Mouse (Mus musculus): ENCODE data around the gene Dpm3. TPM values are rescaled to one million over a fixed set of nuclear protein-coding genes. Genes with fewer than 3 reads are reported as not detected.

The Dpm3 gene
- total and polyA plus RNA-seq, 3 experiments = 237 to 271 TPM; not detected in 1

DNA sequence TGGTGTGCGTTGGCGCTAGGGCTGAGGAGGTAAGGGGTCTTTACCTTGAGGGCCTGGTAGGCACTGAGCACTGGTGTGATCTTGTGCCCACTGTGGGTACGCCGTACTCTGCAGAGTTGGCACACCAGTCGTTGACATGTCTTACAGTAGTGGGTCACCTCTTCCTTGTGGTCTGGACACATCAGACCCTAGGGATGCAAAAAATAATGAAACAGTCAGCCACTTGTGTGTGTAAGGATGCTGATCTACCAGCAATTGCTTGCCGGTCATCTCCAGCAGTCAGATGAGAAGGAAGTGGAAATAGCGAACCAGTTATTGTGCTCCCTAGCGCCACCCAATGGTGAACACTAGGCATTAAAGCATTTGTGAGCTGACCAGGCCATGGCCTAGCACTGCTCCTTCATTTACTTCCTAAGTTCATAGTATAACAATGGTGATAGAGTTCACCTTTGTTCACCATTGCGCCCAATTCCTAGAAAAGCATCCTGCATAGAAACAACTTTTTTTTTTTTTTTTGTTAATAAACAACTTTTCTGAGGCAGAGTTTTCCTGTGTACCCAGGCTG, 16.7 kb upstream of the Dpm3 start (continued):
- TF ChIP-seq ZMIZ1 (IDR thresholded peaks at IDR 0.05; ENCODE audit: low read depth, low read length) (no peak), NELFE (IDR thresholded peaks at IDR 0.05; ENCODE audit: low read depth, low read length) (no peak)

- no peaks in the 10 kb centered on the region for H3K9me3 ChIP-seq (replicated peaks; ENCODE audit: insufficient read depth, low read length)
- H3K4me3 ChIP-seq (ENCODE audit: control insufficient read depth in 1 of 2, insufficient read depth in 1 of 2, low read depth in 2 of 2, low read length in 2 of 2) = no peak overlapping the region
- H3K79me2 ChIP-seq (ENCODE audit: control insufficient read depth, insufficient read depth, low read length, poor library complexity) = peaks cover 17% of the 10 kb centered on the region
- H3K4me1 ChIP-seq (ENCODE audit: control insufficient read depth in 1 of 2, insufficient read depth in 2 of 2, low read length in 2 of 2) = peaks cover 11 to 12% of the 10 kb centered on the region in 2 experiments; a peak in 3 of 4 replicates
- H3K9ac ChIP-seq (ENCODE audit: control insufficient read depth, low read depth, low read length, poor library complexity, severe bottlenecking) = no peak overlapping the region
- peak; percentile 27 to 51 (median 39) for TF ChIP-seq CTCF (IDR thresholded peaks at IDR 0.05 in 2 of 3, conservative IDR thresholded peaks at IDR 0.05 in 1 of 3; ENCODE audit: control insufficient read depth in 1 of 3, insufficient read depth in 1 of 3, low read depth in 2 of 3, low read length in 3 of 3, poor library complexity in 1 of 3, severe bottlenecking in 1 of 3)
- TF ChIP-seq JUND (IDR thresholded peaks at IDR 0.05; ENCODE audit: low read depth, low read length) = no peak
- no peak for TF ChIP-seq MYC (IDR thresholded peaks at IDR 0.05; ENCODE audit: low read depth, low read length)
- DNase-seq (ENCODE audit: low read depth, low spot score) = peak; percentile 50
- H3K27me3 ChIP-seq (ENCODE audit: control insufficient read depth in 1 of 2, insufficient read depth in 2 of 2, low read length in 2 of 2) = no peaks in the 10 kb centered on the region
- H3K27ac ChIP-seq (ENCODE audit: control insufficient read depth, low read depth, low read length) = no peak overlapping the region
- peaks cover 7 to 11% of the 10 kb centered on the region in 2 experiments; a peak in 3 of 4 replicates for H3K36me3 ChIP-seq (ENCODE audit: control insufficient read depth in 1 of 2, insufficient read depth in 2 of 2, low read length in 2 of 2)
These were observed 15.5 kb upstream of the Dpm3 start for GRCm38 (mm10) chr3:89243609-89244008.

DNA sequence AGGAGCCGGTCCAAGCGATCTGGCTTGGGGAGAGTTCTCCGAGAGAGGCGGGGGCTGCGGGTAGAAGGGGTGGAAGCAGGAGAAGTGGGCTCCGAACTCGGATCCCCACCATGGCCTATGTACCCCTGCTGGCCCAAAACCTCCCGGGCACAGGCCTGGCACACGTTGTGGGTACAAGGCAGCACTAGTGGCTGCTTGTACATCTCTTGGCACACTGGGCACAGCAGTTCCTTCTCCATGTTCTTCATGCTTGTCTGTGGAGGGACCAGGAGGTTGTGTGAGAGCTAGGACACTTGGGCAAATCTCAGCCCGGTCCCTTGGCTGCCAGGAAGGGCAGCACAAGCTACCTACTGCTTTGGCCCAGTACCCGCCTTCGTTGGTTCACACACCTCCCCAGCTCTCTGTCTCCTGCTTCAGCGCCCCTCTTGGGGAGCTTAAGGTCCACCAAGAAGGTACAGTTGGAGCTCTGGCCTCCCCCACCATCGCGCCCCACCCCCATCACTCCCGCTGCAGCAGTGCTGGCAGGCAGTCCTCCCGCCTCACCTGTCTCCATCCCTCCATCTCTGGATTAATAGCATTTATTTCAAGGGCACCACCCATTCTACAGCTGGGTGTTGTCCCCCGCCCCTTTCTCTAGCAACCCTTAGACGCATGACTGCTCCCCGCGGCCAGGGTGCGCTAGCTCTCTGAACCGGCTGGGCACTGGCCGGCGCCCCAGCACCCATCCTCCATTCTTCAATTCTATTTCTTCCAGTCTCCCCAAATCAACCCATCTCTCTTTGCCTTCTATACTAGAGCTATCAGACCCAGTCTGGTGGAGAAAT, 14.8 kb upstream of the Dpm3 start:
- Histone ChIP-seq H3K79me2 (ENCODE audit: control insufficient read depth, insufficient read depth, low read length, poor library complexity) (peaks cover 17% of the 10 kb centered on the region), H3K27me3 (ENCODE audit: control insufficient read depth in 1 of 2, insufficient read depth in 2 of 2, low read length in 2 of 2) (no peaks in the 10 kb centered on the region), H3K27ac (ENCODE audit: control insufficient read depth, low read depth, low read length) (no peak overlapping the region), H3K9me3 (replicated peaks; ENCODE audit: insufficient read depth, low read length) (no peaks in the 10 kb centered on the region), H3K36me3 (ENCODE audit: control insufficient read depth in 1 of 2, insufficient read depth in 2 of 2, low read length in 2 of 2) (peaks cover 7 to 11% of the 10 kb centered on the region in 2 experiments; a peak in 3 of 4 replicates), H3K4me3 (ENCODE audit: control insufficient read depth in 1 of 2, insufficient read depth in 1 of 2, low read depth in 2 of 2, low read length in 2 of 2) (no peak overlapping the region), H3K4me1 (ENCODE audit: control insufficient read depth in 1 of 2, insufficient read depth in 2 of 2, low read length in 2 of 2) (peaks cover 11 to 12% of the 10 kb centered on the region in 2 experiments; a peak in 3 of 4 replicates), H3K9ac (ENCODE audit: control insufficient read depth, low read depth, low read length, poor library complexity, severe bottlenecking) (no peak overlapping the region)
- no peak for DNase-seq (ENCODE audit: low read depth, low spot score)
- TF ChIP-seq KAT2A (conservative IDR thresholded peaks at IDR 0.05; ENCODE audit: low read depth, low read length) = no peak

GRCm38 (mm10) chr3:89244982-89245687, 14.0 kb upstream of the Dpm3 start:
- Histone ChIP-seq H3K79me2 (ENCODE audit: control insufficient read depth, insufficient read depth, low read length, poor library complexity) (peaks cover 17% of the 10 kb centered on the region), H3K4me1 (ENCODE audit: control insufficient read depth in 1 of 2, insufficient read depth in 2 of 2, low read length in 2 of 2) (peaks cover 11 to 12% of the 10 kb centered on the region in 2 experiments; a peak in 3 of 4 replicates), H3K27me3 (ENCODE audit: control insufficient read depth in 1 of 2, insufficient read depth in 2 of 2, low read length in 2 of 2) (no peaks in the 10 kb centered on the region), H3K9ac (ENCODE audit: control insufficient read depth, low read depth, low read length, poor library complexity, severe bottlenecking) (peak overlapping the region; percentile 61), H3K36me3 (ENCODE audit: control insufficient read depth in 1 of 2, insufficient read depth in 2 of 2, low read length in 2 of 2) (peaks cover 7 to 11% of the 10 kb centered on the region in 2 experiments; a peak in 3 of 4 replicates), H3K9me3 (replicated peaks; ENCODE audit: insufficient read depth, low read length) (no peaks in the 10 kb centered on the region), H3K27ac (ENCODE audit: control insufficient read depth, low read depth, low read length) (no peak overlapping the region), H3K4me3 (ENCODE audit: control insufficient read depth in 1 of 2, insufficient read depth in 1 of 2, low read depth in 2 of 2, low read length in 2 of 2) (peak overlapping the region; percentile 84 to 89)
- DNase-seq (ENCODE audit: low read depth, low spot score) = no peak
- no peak for TF ChIP-seq POLR2A (IDR thresholded peaks at IDR 0.05; ENCODE audit: control insufficient read depth in 1 of 2, insufficient read depth in 1 of 2, low read depth in 1 of 2, low read length in 2 of 2, poor library complexity in 1 of 2)
- TF ChIP-seq SMC3 (IDR thresholded peaks at IDR 0.05; ENCODE audit: low read depth, low read length) = no peak
- TF ChIP-seq MAX (IDR thresholded peaks at IDR 0.05; ENCODE audit: low read length) = no peak
- no peak for TF ChIP-seq CTCF (IDR thresholded peaks at IDR 0.05 in 2 of 3, conservative IDR thresholded peaks at IDR 0.05 in 1 of 3; ENCODE audit: control insufficient read depth in 1 of 3, insufficient read depth in 1 of 3, low read depth in 2 of 3, low read length in 3 of 3, poor library complexity in 1 of 3, severe bottlenecking in 1 of 3)
- TF ChIP-seq UBTF (IDR thresholded peaks at IDR 0.05; ENCODE audit: borderline replicate concordance, insufficient read depth, low read depth, low read length) = no peak
- no peak for TF ChIP-seq USF2 (IDR thresholded peaks at IDR 0.05; ENCODE audit: borderline replicate concordance in 1 of 2, insufficient read depth in 1 of 2, low read depth in 1 of 2, low read length in 2 of 2)
- TF ChIP-seq MXI1 (IDR thresholded peaks at IDR 0.05; ENCODE audit: low read depth, low read length) = no peak
- no peak for TF ChIP-seq TCF12 (IDR thresholded peaks at IDR 0.05; ENCODE audit: low read depth, low read length)
- TF ChIP-seq ELF1 (IDR thresholded peaks at IDR 0.05; ENCODE audit: low read depth, low read length) = no peak
- TF ChIP-seq EP300 (IDR thresholded peaks at IDR 0.05; ENCODE audit: low read depth in 1 of 2, low read length in 2 of 2) = no peak
- no peak for TF ChIP-seq NRF1 (IDR thresholded peaks at IDR 0.05; ENCODE audit: insufficient read depth, low read depth, low read length, poor library complexity, severe bottlenecking)
- no peak for TF ChIP-seq HCFC1 (IDR thresholded peaks at IDR 0.05; ENCODE audit: low read depth, low read length)
- no peak for TF ChIP-seq MYB (IDR thresholded peaks at IDR 0.05; ENCODE audit: low read depth, low read length)
- TF ChIP-seq CHD2 (IDR thresholded peaks at IDR 0.05; ENCODE audit: low read length) = no peak

Measured in MEL (cell line).